Mouse (Mus musculus) liver, embryonic 14.5 days (tissue): ENCODE measurements at regions not wholly inside any gene's neighbourhood (a gene's known extent, or its start where the extent isn't known, plus 50 kb on each side); places are given as distances from the start of the nearest gene placed in this dataset.
"Not testable (repeated sequence)": the region's sequence is repeated elsewhere in the genome, so short reads cannot be mapped to it uniquely, and the experiment has no call there.

ENCODE experiments used
- ATAC-seq: fragments of 200-750 bp; cut with Nextera tagmentation; 2 replicates; pipeline ENCODE4 v1.8.0; 2017; ENCODE audit warnings: moderate number of reproducible peaks, mild to moderate bottlenecking, moderate library complexity; ENCODE audit not compliant: insufficient read depth
- DNase-seq, 3 experiments: peaks; one replicate each; pipeline ENCODE4 v3.0.0-alpha.2; 2012 to 2013; ENCODE audit warnings: low read depth in 3 of 3, low spot score in 3 of 3
- H3K27ac ChIP-seq: fragments of 300-500 bp; sonication (generic); 2 replicates; pipeline ENCODE4 v1.5.1; 2014; ENCODE audit warnings: moderate library complexity, mild to moderate bottlenecking, control low read depth, inconsistent platforms
- H3K27me3 ChIP-seq: fragments of 300-500 bp; sonication (generic); 2 replicates; pipeline ENCODE4 v1.6.1; 2014; ENCODE audit warnings: mild to moderate bottlenecking, low read length, moderate library complexity; ENCODE audit not compliant: control insufficient read depth, insufficient read depth
- H3K36me3 ChIP-seq: fragments of 300-500 bp; sonication (generic); replicated peaks from 2 replicates; pipeline ENCODE4 v1.6.1; 2014; ENCODE audit warnings: low read depth; ENCODE audit not compliant: control insufficient read depth, insufficient read depth
- H3K4me1 ChIP-seq, 2 experiments: fragments of 200-500 bp in 1 of 2; fragments of 300-500 bp in 1 of 2; sonication (generic) in 1 of 2; replicated peaks; 2 replicates each; pipeline ENCODE4 v1.6.1; 2012 to 2014; ENCODE audit warnings: antibody characterized with exemption in 1 of 2, inconsistent platforms in 1 of 2, low read length in 1 of 2; ENCODE audit not compliant: control insufficient read depth in 2 of 2, insufficient read depth in 2 of 2
- H3K4me2 ChIP-seq: fragments of 300-500 bp; sonication (generic); 2 replicates; pipeline ENCODE4 v1.6.1; 2014; ENCODE audit warnings: low read depth, mild to moderate bottlenecking, control low read depth, moderate library complexity
- H3K4me3 ChIP-seq, 2 experiments: fragments of 200-500 bp in 1 of 2; fragments of 300-500 bp in 1 of 2; sonication (generic) in 1 of 2; 2 replicates each; pipeline ENCODE4 v1.5.1; 2012 to 2014; ENCODE audit warnings: low read depth in 2 of 2, low read length in 2 of 2, mild to moderate bottlenecking in 2 of 2, control low read depth in 1 of 2, inconsistent platforms in 1 of 2, moderate library complexity in 1 of 2; ENCODE audit not compliant: insufficient read depth in 1 of 2
- H3K9ac ChIP-seq: fragments of 300-500 bp; sonication (generic); replicated peaks from 2 replicates; pipeline ENCODE4 v1.6.1; 2014; ENCODE audit warnings: mild to moderate bottlenecking, control low read depth, moderate library complexity
- H3K9me3 ChIP-seq: fragments of 300-500 bp; sonication (generic); 2 replicates; pipeline ENCODE4 v1.6.1; 2016; ENCODE audit warnings: low read length, mixed read lengths; ENCODE audit not compliant: control insufficient read depth
- CTCF ChIP-seq: IDR thresholded peaks from 2 replicates; pipeline ENCODE4 v1.5.1; 2016; ENCODE audit warnings: antibody characterized with exemption, low read depth, control low read depth
- EP300 ChIP-seq: IDR thresholded peaks from 2 replicates; pipeline ENCODE4 v1.6.1; 2016; ENCODE audit warnings: antibody characterized with exemption, low read depth
- WGBS: fragments of 180-500 bp; shearing (Covaris S2); extraction: QIAGEN DNeasy Blood & Tissue Kit; methylation state at CpG from one replicate; pipeline ENCODE4 v1.1.7; 2014; ENCODE audit not compliant: insufficient replicate concordance; 5-methylcytosine and 5-hydroxymethylcytosine counted together

- Histone ChIP-seq H3K4me2 (no peak overlapping the region), H3K4me3 (no peak overlapping the region), H3K9me3 (no peaks in the 10 kb centered on the region), H3K27ac (no peak overlapping the region), H3K9ac (no peak overlapping the region), H3K36me3 (no peaks in the 10 kb centered on the region), H3K4me1 (no peaks in the 10 kb centered on the region), H3K27me3 (no peaks in the 10 kb centered on the region)
- 52% methylated on average over 4 of the region's 4 CpGs for WGBS
- no peak for TF ChIP-seq CTCF
- TF ChIP-seq EP300 = no peak
- DNase-seq (no peak), ATAC-seq (no peak)
Measured at GRCm38 (mm10) chr4:7852006-7852615, 386.7 kb downstream of the Car8 start.

GRCm38 (mm10) chr4:7847411-7847810, 391.4 kb downstream of the Car8 start:
- no peaks in the 10 kb centered on the region for H3K4me1 ChIP-seq
- ATAC-seq (no peak), DNase-seq (no peak)
- H3K9ac ChIP-seq = no peak overlapping the region
- H3K27ac ChIP-seq = no peak overlapping the region
- H3K36me3 ChIP-seq = no peaks in the 10 kb centered on the region
- H3K4me2 ChIP-seq = no peak overlapping the region
- TF ChIP-seq EP300 (no peak), CTCF (no peak)
- H3K27me3 ChIP-seq = no peaks in the 10 kb centered on the region
- no peak overlapping the region for H3K4me3 ChIP-seq
- no peaks in the 10 kb centered on the region for H3K9me3 ChIP-seq
- 22% methylated on average over 5 of the region's 5 CpGs for WGBS

GRCm38 (mm10) chr4:7829126-7829525, 409.7 kb downstream of the Car8 start:
- H3K27me3 ChIP-seq = no peaks in the 10 kb centered on the region
- no peak for ATAC-seq
- H3K9ac ChIP-seq = no peak overlapping the region
- no peak overlapping the region for H3K4me2 ChIP-seq
- no peaks in the 10 kb centered on the region for H3K4me1 ChIP-seq
- no peak for DNase-seq
- H3K27ac ChIP-seq = no peak overlapping the region
- H3K9me3 ChIP-seq = no peaks in the 10 kb centered on the region
- no peak for TF ChIP-seq EP300
- TF ChIP-seq CTCF = no peak
- no peak overlapping the region for H3K4me3 ChIP-seq
- 56% methylated on average over 1 of the region's 1 CpGs for WGBS
- H3K36me3 ChIP-seq = no peaks in the 10 kb centered on the region

GRCm38 (mm10) chr4:7819847-7820246, 419.0 kb downstream of the Car8 start:
- Histone ChIP-seq H3K27me3 (no peaks in the 10 kb centered on the region), H3K4me3 (no peak overlapping the region), H3K27ac (no peak overlapping the region), H3K9ac (no peak overlapping the region), H3K36me3 (no peaks in the 10 kb centered on the region), H3K9me3 (no peaks in the 10 kb centered on the region), H3K4me1 (no peaks in the 10 kb centered on the region), H3K4me2 (no peak overlapping the region)
- no peak for TF ChIP-seq EP300
- TF ChIP-seq CTCF = no peak
- no peak for DNase-seq
- ATAC-seq = no peak

- H3K4me2 ChIP-seq, H3K4me3 ChIP-seq, H3K36me3 ChIP-seq, H3K27ac ChIP-seq, H3K4me1 ChIP-seq, DNase-seq, H3K27me3 ChIP-seq, ATAC-seq, H3K9ac ChIP-seq, H3K9me3 ChIP-seq: not testable (repeated sequence)
- 73% methylated on average over 1 of the region's 1 CpGs for WGBS
Measured at GRCm38 (mm10) chr4:7777761-7778160, 461.1 kb downstream of the Car8 start.
